Mouse (Mus musculus) forebrain, embryonic 13.5 days (tissue): ENCODE measurements around the gene Zeb2. TPM values are rescaled to one million over a fixed set of nuclear protein-coding genes. Genes with fewer than 3 reads are reported as not detected.
A peak's percentile ranks its signal among the peaks of the same experiment; 100 is the strongest.

Source experiments
- ATAC-seq: fragments of 200-750 bp; cut with Nextera tagmentation; 2 replicates; pipeline ENCODE4 v1.8.0; 2017
- H3K27ac ChIP-seq: fragments of 300-500 bp; sonication (generic); 2 replicates; pipeline ENCODE4 v1.5.1; 2015; ENCODE audit warnings: inconsistent platforms, mild to moderate bottlenecking, moderate library complexity
- H3K27me3 ChIP-seq: fragments of 300-500 bp; sonication (generic); 2 replicates; pipeline ENCODE4 v1.6.1; 2015; ENCODE audit warnings: mild to moderate bottlenecking, inconsistent platforms
- H3K36me3 ChIP-seq: fragments of 300-500 bp; sonication (generic); 2 replicates; pipeline ENCODE4 v1.6.1; 2015; ENCODE audit warnings: mild to moderate bottlenecking, inconsistent platforms; ENCODE audit not compliant: poor library complexity, severe bottlenecking
- H3K4me1 ChIP-seq: fragments of 300-500 bp; sonication (generic); 2 replicates; pipeline ENCODE4 v1.6.1; 2015; ENCODE audit warnings: inconsistent platforms
- H3K4me2 ChIP-seq: fragments of 300-500 bp; sonication (generic); 2 replicates; pipeline ENCODE4 v1.6.1; 2015; ENCODE audit warnings: inconsistent platforms, mild to moderate bottlenecking, moderate library complexity
- H3K4me3 ChIP-seq: fragments of 300-500 bp; sonication (generic); 2 replicates; pipeline ENCODE4 v1.5.1; 2015; ENCODE audit warnings: mild to moderate bottlenecking, inconsistent platforms
- H3K9ac ChIP-seq: fragments of 300-500 bp; sonication (generic); 2 replicates; pipeline ENCODE4 v1.6.1; 2015; ENCODE audit warnings: mild to moderate bottlenecking, inconsistent platforms
- H3K9me3 ChIP-seq: fragments of 300-500 bp; sonication (generic); replicated peaks from 2 replicates; pipeline ENCODE4 v1.6.1; 2016; ENCODE audit warnings: inconsistent platforms
- WGBS: fragments of 180-500 bp; shearing (Covaris S2); methylation state at CpG from one replicate; pipeline ENCODE4 v1.1.7; 2015; 5-methylcytosine and 5-hydroxymethylcytosine counted together
- polyA plus RNA-seq: library from polyadenylated mRNA; unstranded; fragments of >200 nt; fragmentation: Nextera tagmentation; extraction: Ambion mirVana; gene quantifications from 2 replicates; pipeline ENCODE4 v1.2.1, GENCODE M21; 2015

The Zeb2 gene
- polyA plus RNA-seq, 1 experiment from 2014 or later: 85.4 TPM

GRCm38 (mm10) chr2:45071296-45071695 is 45.9 kb downstream of the Zeb2 start:
- no peak for ATAC-seq
- no peak overlapping the region for H3K27ac ChIP-seq
- no peak overlapping the region for H3K4me2 ChIP-seq
- peaks cover 44% of the 10 kb centered on the region for H3K4me1 ChIP-seq
- H3K27me3 ChIP-seq: no peaks in the 10 kb centered on the region
- H3K9ac ChIP-seq: no peak overlapping the region
- H3K9me3 ChIP-seq: no peaks in the 10 kb centered on the region
- H3K4me3 ChIP-seq: no peak overlapping the region
- 36% methylated on average over 5 of the region's 5 CpGs for WGBS
- no peaks in the 10 kb centered on the region for H3K36me3 ChIP-seq

- H3K36me3 ChIP-seq: 0 out of 2 replicates have a peak, but pooled peaks cover 1% of the 10 kb centered on the region
- no peak overlapping the region for H3K9ac ChIP-seq
- no peak overlapping the region for H3K27ac ChIP-seq
- H3K4me3 ChIP-seq: no peak overlapping the region
- 54% methylated on average over 6 of the region's 6 CpGs for WGBS
- no peak for ATAC-seq
- H3K27me3 ChIP-seq: no peaks in the 10 kb centered on the region
- H3K4me2 ChIP-seq: no peak overlapping the region
- H3K9me3 ChIP-seq: no peaks in the 10 kb centered on the region
- peaks cover 44% of the 10 kb centered on the region for H3K4me1 ChIP-seq
Measured at GRCm38 (mm10) chr2:45070612-45071276, 46.5 kb downstream of the Zeb2 start.

- WGBS: 55% methylated on average over 7 of the region's 7 CpGs
- Histone ChIP-seq H3K4me3 (no peak overlapping the region), H3K36me3 (peaks cover 10% of the 10 kb centered on the region; the same call in 1 of the 2 replicates), H3K9ac (no peak overlapping the region), H3K9me3 (no peaks in the 10 kb centered on the region), H3K27ac (no peak overlapping the region), H3K27me3 (no peaks in the 10 kb centered on the region), H3K4me1 (peaks cover 46% of the 10 kb centered on the region), H3K4me2 (no peak overlapping the region)
- ATAC-seq: no peak
Measured at GRCm38 (mm10) chr2:45068792-45069550, 48.2 kb downstream of the Zeb2 start.

- peaks cover 52% of the 10 kb centered on the region for H3K4me1 ChIP-seq
- WGBS: 39% methylated on average over 5 of the region's 5 CpGs
- peak overlapping the region; percentile 40; the same call in 1 of the 2 replicates for H3K27ac ChIP-seq
- ATAC-seq: no peak
- H3K9ac ChIP-seq: no peak overlapping the region
- H3K27me3 ChIP-seq: no peaks in the 10 kb centered on the region
- H3K9me3 ChIP-seq: no peaks in the 10 kb centered on the region
- no peak overlapping the region for H3K4me3 ChIP-seq
- peaks cover 10% of the 10 kb centered on the region; the same call in 1 of the 2 replicates for H3K36me3 ChIP-seq
- no peak overlapping the region for H3K4me2 ChIP-seq
Measured at GRCm38 (mm10) chr2:45067116-45067515, 50.1 kb downstream of the Zeb2 start.

- Histone ChIP-seq H3K9me3 (no peaks in the 10 kb centered on the region), H3K4me1 (peaks cover 64% of the 10 kb centered on the region), H3K36me3 (peaks cover 10% of the 10 kb centered on the region; the same call in 1 of the 2 replicates), H3K4me3 (no peak overlapping the region), H3K9ac (no peak overlapping the region), H3K4me2 (no peak overlapping the region), H3K27me3 (no peaks in the 10 kb centered on the region), H3K27ac (0 out of 2 replicates have a peak overlapping the region, but pooled peaks have one; percentile 19)
- WGBS: 17% methylated on average over 7 of the region's 7 CpGs
- ATAC-seq: no peak
Measured at GRCm38 (mm10) chr2:45063300-45063890, 53.8 kb downstream of the Zeb2 start.

GRCm38 (mm10) chr2:45062136-45062535 is 55.1 kb downstream of the Zeb2 start:
- no peak for ATAC-seq
- Histone ChIP-seq H3K4me2 (no peak overlapping the region), H3K9me3 (no peaks in the 10 kb centered on the region), H3K27ac (peak overlapping the region; percentile 10), H3K9ac (no peak overlapping the region), H3K36me3 (peaks cover 10% of the 10 kb centered on the region; the same call in 1 of the 2 replicates), H3K27me3 (no peaks in the 10 kb centered on the region), H3K4me3 (no peak overlapping the region), H3K4me1 (peaks cover 68% of the 10 kb centered on the region)
- whole genome bisulfite sequencing: 63% methylated on average over 6 of the region's 6 CpGs

GRCm38 (mm10) chr2:45060768-45061167 is 56.4 kb downstream of the Zeb2 start:
- no peak overlapping the region for H3K4me3 ChIP-seq
- no peak overlapping the region; the same call in 1 of the 2 replicates for H3K27ac ChIP-seq
- H3K4me2 ChIP-seq: no peak overlapping the region
- 45% methylated on average over 4 of the region's 4 CpGs for WGBS
- peaks cover 78% of the 10 kb centered on the region for H3K4me1 ChIP-seq
- peak; percentile 11; the same call in 1 of the 2 replicates for ATAC-seq
- H3K27me3 ChIP-seq: no peaks in the 10 kb centered on the region
- no peak overlapping the region for H3K9ac ChIP-seq
- no peaks in the 10 kb centered on the region for H3K9me3 ChIP-seq
- peaks cover 9% of the 10 kb centered on the region; the same call in 1 of the 2 replicates for H3K36me3 ChIP-seq

- ATAC-seq: no peak
- no peak overlapping the region for H3K27ac ChIP-seq
- H3K9ac ChIP-seq: no peak overlapping the region
- no peak overlapping the region for H3K4me2 ChIP-seq
- no peaks in the 10 kb centered on the region for H3K27me3 ChIP-seq
- WGBS: 75% methylated on average over 9 of the region's 9 CpGs
- peaks cover 84% of the 10 kb centered on the region for H3K4me1 ChIP-seq
- peaks cover 3% of the 10 kb centered on the region; the same call in 1 of the 2 replicates for H3K36me3 ChIP-seq
- no peak overlapping the region for H3K4me3 ChIP-seq
- H3K9me3 ChIP-seq: no peaks in the 10 kb centered on the region
Measured at GRCm38 (mm10) chr2:45060202-45060601, 57.0 kb downstream of the Zeb2 start.

GRCm38 (mm10) chr2:45059599-45059998 is 57.6 kb downstream of the Zeb2 start:
- Histone ChIP-seq H3K4me1 (peaks cover 89% of the 10 kb centered on the region), H3K4me3 (no peak overlapping the region), H3K9ac (no peak overlapping the region), H3K9me3 (no peaks in the 10 kb centered on the region), H3K27ac (no peak overlapping the region), H3K36me3 (no peaks in the 10 kb centered on the region), H3K27me3 (no peaks in the 10 kb centered on the region), H3K4me2 (no peak overlapping the region)
- WGBS: 73% methylated on average over 4 of the region's 4 CpGs
- no peak for ATAC-seq

GRCm38 (mm10) chr2:45059010-45059409 is 58.2 kb downstream of the Zeb2 start:
- peaks cover 92% of the 10 kb centered on the region for H3K4me1 ChIP-seq
- peak; percentile 44; the same call in 1 of the 2 replicates for ATAC-seq
- H3K4me2 ChIP-seq: peak overlapping the region; percentile 24
- 30% methylated on average over 12 of the region's 12 CpGs for WGBS
- H3K27ac ChIP-seq: no peak overlapping the region; the same call in 1 of the 2 replicates
- H3K36me3 ChIP-seq: no peaks in the 10 kb centered on the region
- H3K27me3 ChIP-seq: no peaks in the 10 kb centered on the region
- no peaks in the 10 kb centered on the region for H3K9me3 ChIP-seq
- no peak overlapping the region for H3K4me3 ChIP-seq
- H3K9ac ChIP-seq: peak overlapping the region; percentile 4; the same call in 1 of the 2 replicates

- 68% methylated on average over 9 of the region's 9 CpGs for WGBS
- Histone ChIP-seq H3K4me2 (no peak overlapping the region), H3K4me3 (no peak overlapping the region), H3K9me3 (no peaks in the 10 kb centered on the region), H3K9ac (no peak overlapping the region), H3K36me3 (no peaks in the 10 kb centered on the region), H3K4me1 (peaks cover 85% of the 10 kb centered on the region), H3K27me3 (no peaks in the 10 kb centered on the region), H3K27ac (no peak overlapping the region)
- ATAC-seq: no peak
Measured at GRCm38 (mm10) chr2:45058183-45058582, 59.0 kb downstream of the Zeb2 start.
